Mouse (Mus musculus): Measurements from ENCODE around the gene Cyp4f40.
"Not testable (repeated sequence)": the region's sequence is repeated elsewhere in the genome, so short reads cannot be mapped to it uniquely, and the experiment has no call there.

Cyp4f40 gene

DNA sequence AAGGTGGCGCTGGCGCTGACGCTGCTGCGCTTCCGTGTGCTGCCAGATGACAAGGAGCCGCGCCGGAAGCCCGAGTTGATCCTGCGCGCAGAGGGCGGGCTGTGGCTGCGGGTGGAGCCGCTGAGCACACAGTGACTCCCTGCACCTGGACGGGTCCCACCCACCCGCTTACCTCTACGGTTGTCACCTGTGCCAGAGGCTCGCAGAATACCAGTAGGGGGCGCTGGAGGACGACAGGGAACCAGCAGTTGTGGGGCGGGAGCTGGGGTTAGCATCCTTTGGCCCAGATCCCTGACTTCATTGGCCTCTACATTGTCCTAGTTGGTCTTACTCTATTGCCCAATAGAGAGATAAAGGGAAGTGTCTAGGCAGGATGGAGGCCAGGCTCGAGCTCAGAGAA, 44.1 kb downstream of the Cyp4f40 start:
- no peak for DNase-seq (ENCODE audit: low read depth in 1 of 2, low spot score in 2 of 2)

DNA sequence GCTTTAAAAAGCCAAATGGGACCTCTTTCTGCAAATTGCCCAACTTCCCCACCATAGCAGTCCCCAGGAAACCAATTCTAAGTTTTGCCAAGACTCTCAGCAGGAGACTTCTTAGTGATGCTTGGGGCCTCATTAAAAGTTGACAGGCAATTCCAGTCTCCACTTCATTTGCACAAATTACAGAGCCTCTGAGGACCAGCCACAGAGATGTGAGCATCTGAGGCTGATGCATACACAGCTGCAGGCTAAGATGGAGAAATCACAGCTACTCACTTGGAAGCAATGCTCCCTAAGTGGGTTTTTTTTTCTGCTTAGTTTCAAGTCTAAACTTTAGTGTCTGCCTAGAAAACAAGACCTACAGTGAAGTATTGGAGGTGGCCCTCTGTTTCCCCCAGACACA, 51.8 kb downstream of the Cyp4f40 start:
- not testable (repeated sequence) for DNase-seq (ENCODE audit: low read depth in 1 of 2, low spot score in 2 of 2)

DNA sequence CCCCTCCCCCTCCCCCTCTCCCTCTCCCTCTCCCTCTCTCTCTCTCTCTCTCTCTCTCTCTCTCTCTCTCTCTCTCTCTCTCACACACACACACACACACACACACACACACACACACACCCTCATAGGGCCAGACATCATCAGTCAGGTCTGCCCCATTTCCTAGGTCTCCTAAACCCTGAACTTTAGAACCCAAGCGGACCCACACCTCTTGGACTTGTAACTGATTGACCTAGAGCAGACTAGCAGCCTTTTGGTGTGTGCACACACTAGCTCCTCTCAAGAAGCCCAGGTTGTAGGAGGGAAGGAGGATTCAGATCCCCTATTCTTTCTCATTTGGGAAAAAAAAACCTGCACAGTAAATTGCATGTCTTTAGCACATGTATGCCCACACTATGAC, 63.5 kb downstream of the Cyp4f40 start:
- not testable (repeated sequence) for DNase-seq (ENCODE audit: low read depth in 1 of 2, low spot score in 2 of 2)

DNA sequence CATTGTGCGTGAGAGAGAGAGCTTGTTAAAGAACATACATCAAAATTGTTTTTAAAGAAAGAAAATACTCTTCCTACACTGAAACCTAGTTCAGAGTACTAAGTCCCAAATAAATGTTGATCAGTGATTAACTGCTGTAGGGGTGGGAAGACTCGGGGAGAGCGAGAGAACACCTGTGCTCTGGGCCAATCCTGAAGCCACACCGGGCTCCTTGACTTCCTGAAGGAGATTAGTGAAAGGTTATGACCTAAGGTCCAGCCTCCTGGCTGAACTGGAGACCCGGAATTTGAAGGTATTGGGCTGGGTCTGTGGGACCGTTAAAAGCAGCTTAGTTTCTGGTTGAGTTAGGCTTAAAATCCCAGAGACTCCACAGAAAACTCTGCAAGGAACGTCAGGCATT, 64.1 kb downstream of the Cyp4f40 start:
- no peak for DNase-seq (ENCODE audit: low read depth in 1 of 2, low spot score in 2 of 2)

- DNase-seq (ENCODE audit: low read depth in 1 of 2, low spot score in 2 of 2) = not testable (repeated sequence)
Observed at GRCm38 (mm10) chr17:32726360-32726759, 67.7 kb downstream of the Cyp4f40 start.
